Mouse (Mus musculus): Measurements from ENCODE around the gene Qrfp. TPM values are rescaled to one million over a fixed set of nuclear protein-coding genes. Genes with fewer than 3 reads are reported as not detected.

The Qrfp gene
- polyA plus RNA-seq, 2 experiments, result 0.16 to 0.30 TPM

DNA sequence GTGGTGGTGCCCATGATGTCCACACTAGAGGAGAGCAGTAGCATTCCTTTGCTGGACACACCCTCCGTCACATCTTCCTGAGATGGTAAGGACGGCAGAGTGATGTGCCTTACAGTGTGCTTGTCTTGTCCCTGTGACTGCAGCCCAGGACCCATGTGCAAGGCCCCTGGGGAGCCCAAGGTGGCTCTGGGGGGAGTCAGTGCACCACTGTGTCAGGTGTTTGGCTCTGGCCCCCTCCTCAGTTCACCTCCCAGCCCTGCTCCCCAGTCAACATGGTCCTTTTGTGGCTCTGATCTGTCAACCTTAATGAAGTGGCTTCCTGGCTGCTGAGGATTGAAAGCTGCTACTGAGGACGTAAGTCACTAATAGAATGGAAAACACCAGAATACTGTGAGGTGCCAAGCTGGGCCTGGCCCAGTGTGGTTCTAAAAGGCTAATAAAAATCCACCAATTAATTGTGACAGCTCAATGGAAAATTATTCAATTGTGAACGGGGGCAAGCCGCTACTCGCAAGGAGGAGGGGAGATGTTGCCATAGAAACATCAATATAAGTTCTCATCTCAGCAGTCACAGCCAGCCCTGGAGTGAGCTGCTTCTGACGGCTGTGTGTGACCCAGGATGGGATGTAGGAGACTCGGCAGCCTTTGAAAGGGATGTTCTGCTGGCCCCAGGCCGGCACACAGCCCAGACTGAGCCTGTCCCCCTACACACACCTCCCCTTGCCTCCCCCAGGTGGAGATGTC is 3.6 kb downstream of the Qrfp start:
- H3K4me2 ChIP-seq (replicated peaks; ENCODE audit: low read depth, low read length, severe bottlenecking), result no peak overlapping the region
- WGBS, result 49% methylated on average over 9 of the region's 9 CpGs
- no peak overlapping the region for H3K9ac ChIP-seq (ENCODE audit: low read depth, low read length, severe bottlenecking)
- no peaks in the 10 kb centered on the region for H3K27me3 ChIP-seq (ENCODE audit: control insufficient read depth, insufficient read depth, low read length)
- peaks cover 12% of the 10 kb centered on the region for H3K4me1 ChIP-seq (ENCODE audit: control insufficient read depth, insufficient read depth, low read length)
- peaks cover 35% of the 10 kb centered on the region for H3K36me3 ChIP-seq (ENCODE audit: control insufficient read depth, insufficient read depth, low read length)
- H3K4me3 ChIP-seq (replicated peaks; ENCODE audit: low read length), result no peak overlapping the region
- ATAC-seq (ENCODE audit: low FRiP score, low read depth) (no peak), DNase-seq (ENCODE audit: low spot score) (no peak)
- TF ChIP-seq POLR2A (IDR thresholded peaks at IDR 0.05; ENCODE audit: borderline replicate concordance, extremely low read depth, insufficient read depth, insufficient read length), result no peak
- no peaks in the 10 kb centered on the region for H3K9me3 ChIP-seq (ENCODE audit: control insufficient read depth, low read length)
- no peak overlapping the region; the same call in 1 of the 2 replicates for H3K27ac ChIP-seq (replicated peaks; ENCODE audit: low read depth, low read length)

DNA sequence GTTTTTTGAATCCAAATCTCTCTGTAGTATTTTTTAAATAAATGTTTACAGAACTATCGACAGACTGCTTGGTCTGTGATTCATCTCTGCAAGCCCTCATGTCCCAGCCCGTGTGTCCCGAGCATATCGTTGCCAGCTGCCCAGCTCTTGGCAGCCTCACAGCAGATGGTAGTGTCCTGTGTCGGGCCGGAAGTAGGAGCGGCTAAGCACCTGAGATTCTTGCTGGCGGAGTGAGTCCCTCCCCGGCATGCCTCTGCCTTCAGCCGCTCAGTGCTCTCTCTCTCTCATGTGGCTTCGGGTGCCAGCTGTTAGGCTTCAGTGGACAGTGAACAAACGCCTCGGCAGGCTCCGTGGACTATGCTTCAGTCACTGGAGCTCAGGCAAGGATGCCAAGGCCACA is 6.9 kb downstream of the Qrfp start:
- 0 out of 2 replicates have a peak, but pooled peaks cover under 1% of the 10 kb centered on the region for H3K4me1 ChIP-seq (ENCODE audit: control insufficient read depth, insufficient read depth, low read length)
- H3K9me3 ChIP-seq (ENCODE audit: control insufficient read depth, low read length), result no peaks in the 10 kb centered on the region
- no peak overlapping the region for H3K4me2 ChIP-seq (replicated peaks; ENCODE audit: low read depth, low read length, severe bottlenecking)
- H3K27me3 ChIP-seq (ENCODE audit: control insufficient read depth, insufficient read depth, low read length), result no peaks in the 10 kb centered on the region
- no peak overlapping the region for H3K4me3 ChIP-seq (replicated peaks; ENCODE audit: low read length)
- 88% methylated on average over 14 of the region's 14 CpGs for whole genome bisulfite sequencing
- TF ChIP-seq POLR2A (IDR thresholded peaks at IDR 0.05; ENCODE audit: borderline replicate concordance, extremely low read depth, insufficient read depth, insufficient read length), result no peak
- no peak overlapping the region for H3K27ac ChIP-seq (replicated peaks; ENCODE audit: low read depth, low read length)
- DNase-seq (ENCODE audit: low spot score) (no peak), ATAC-seq (ENCODE audit: low FRiP score, low read depth) (no peak)
- no peak overlapping the region for H3K9ac ChIP-seq (ENCODE audit: low read depth, low read length, severe bottlenecking)
- H3K36me3 ChIP-seq (ENCODE audit: control insufficient read depth, insufficient read depth, low read length), result peaks cover 69% of the 10 kb centered on the region

DNA sequence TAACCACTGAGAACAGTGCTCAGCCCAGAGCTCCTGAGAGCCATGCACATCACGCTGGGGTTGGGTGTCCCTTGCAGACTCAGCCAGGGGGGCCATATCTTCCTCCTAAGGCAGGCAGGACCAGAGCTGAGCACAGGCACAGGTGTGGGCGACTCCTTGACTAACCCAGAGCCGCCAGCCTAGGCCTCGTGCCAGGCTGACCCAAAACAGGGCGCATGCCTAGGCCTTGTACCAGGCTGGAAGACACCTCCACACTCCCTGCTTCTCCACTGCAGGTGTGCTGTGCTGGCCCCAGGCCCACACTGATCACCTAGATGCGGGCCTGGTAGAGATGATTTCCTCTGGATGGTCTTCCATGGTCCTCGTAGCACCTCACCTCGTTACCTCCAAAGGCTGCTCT is 7.6 kb downstream of the Qrfp start:
- H3K9ac ChIP-seq (ENCODE audit: low read depth, low read length, severe bottlenecking), result no peak overlapping the region
- peaks cover 75% of the 10 kb centered on the region for H3K36me3 ChIP-seq (ENCODE audit: control insufficient read depth, insufficient read depth, low read length)
- H3K4me1 ChIP-seq (ENCODE audit: control insufficient read depth, insufficient read depth, low read length), result no peaks in the 10 kb centered on the region
- H3K27me3 ChIP-seq (ENCODE audit: control insufficient read depth, insufficient read depth, low read length), result no peaks in the 10 kb centered on the region
- no peak overlapping the region for H3K4me3 ChIP-seq (replicated peaks; ENCODE audit: low read length)
- H3K4me2 ChIP-seq (replicated peaks; ENCODE audit: low read depth, low read length, severe bottlenecking), result no peak overlapping the region
- TF ChIP-seq POLR2A (IDR thresholded peaks at IDR 0.05; ENCODE audit: borderline replicate concordance, extremely low read depth, insufficient read depth, insufficient read length), result no peak
- no peak overlapping the region for H3K27ac ChIP-seq (replicated peaks; ENCODE audit: low read depth, low read length)
- no peaks in the 10 kb centered on the region for H3K9me3 ChIP-seq (ENCODE audit: control insufficient read depth, low read length)
- no peak for DNase-seq (ENCODE audit: low spot score)
- WGBS, result 94% methylated on average over 8 of the region's 8 CpGs
- no peak for ATAC-seq (ENCODE audit: low FRiP score, low read depth)

DNA sequence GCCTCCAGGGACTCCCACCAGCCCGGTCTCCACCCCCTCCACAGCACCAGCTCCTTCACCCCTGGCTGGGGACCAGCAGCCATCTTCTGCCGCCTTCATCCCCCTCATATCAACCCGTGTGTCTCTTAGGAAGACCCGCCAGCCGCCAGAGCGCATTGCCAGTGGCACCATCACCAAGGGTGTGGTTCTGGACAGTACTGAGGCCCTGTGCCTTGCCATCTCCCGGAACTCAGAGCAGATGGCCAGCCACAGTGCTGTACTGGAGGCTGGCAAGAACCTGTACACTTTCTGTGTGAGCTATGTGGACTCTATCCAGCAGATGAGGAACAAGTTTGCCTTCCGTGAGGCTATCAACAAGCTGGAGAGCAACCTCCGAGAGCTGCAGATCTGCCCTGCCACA is 9.0 kb downstream of the Qrfp start:
- 89% methylated on average over 9 of the region's 9 CpGs for WGBS
- DNase-seq (ENCODE audit: low spot score) (no peak), ATAC-seq (ENCODE audit: low FRiP score, low read depth) (no peak)
- no peak overlapping the region for H3K4me2 ChIP-seq (replicated peaks; ENCODE audit: low read depth, low read length, severe bottlenecking)
- no peak for TF ChIP-seq POLR2A (IDR thresholded peaks at IDR 0.05; ENCODE audit: borderline replicate concordance, extremely low read depth, insufficient read depth, insufficient read length)
- no peak overlapping the region for H3K4me3 ChIP-seq (replicated peaks; ENCODE audit: low read length)
- no peaks in the 10 kb centered on the region for H3K9me3 ChIP-seq (ENCODE audit: control insufficient read depth, low read length)
- no peaks in the 10 kb centered on the region for H3K27me3 ChIP-seq (ENCODE audit: control insufficient read depth, insufficient read depth, low read length)
- no peak overlapping the region for H3K27ac ChIP-seq (replicated peaks; ENCODE audit: low read depth, low read length)
- H3K36me3 ChIP-seq (ENCODE audit: control insufficient read depth, insufficient read depth, low read length), result peaks cover 89% of the 10 kb centered on the region
- H3K9ac ChIP-seq (ENCODE audit: low read depth, low read length, severe bottlenecking), result no peak overlapping the region
- no peaks in the 10 kb centered on the region for H3K4me1 ChIP-seq (ENCODE audit: control insufficient read depth, insufficient read depth, low read length)

- H3K9me3 ChIP-seq (ENCODE audit: control insufficient read depth, low read length), result no peaks in the 10 kb centered on the region
- 76% methylated on average over 3 of the region's 3 CpGs for WGBS
- H3K4me1 ChIP-seq (ENCODE audit: control insufficient read depth, insufficient read depth, low read length), result no peaks in the 10 kb centered on the region
- ATAC-seq (ENCODE audit: low FRiP score, low read depth) (no peak), DNase-seq (ENCODE audit: low spot score) (no peak)
- H3K27ac ChIP-seq (replicated peaks; ENCODE audit: low read depth, low read length), result no peak overlapping the region
- no peak overlapping the region for H3K9ac ChIP-seq (ENCODE audit: low read depth, low read length, severe bottlenecking)
- H3K27me3 ChIP-seq (ENCODE audit: control insufficient read depth, insufficient read depth, low read length), result no peaks in the 10 kb centered on the region
- no peak overlapping the region for H3K4me2 ChIP-seq (replicated peaks; ENCODE audit: low read depth, low read length, severe bottlenecking)
- no peak overlapping the region for H3K4me3 ChIP-seq (replicated peaks; ENCODE audit: low read length)
- no peak for TF ChIP-seq POLR2A (IDR thresholded peaks at IDR 0.05; ENCODE audit: borderline replicate concordance, extremely low read depth, insufficient read depth, insufficient read length)
- peaks cover 100% of the 10 kb centered on the region for H3K36me3 ChIP-seq (ENCODE audit: control insufficient read depth, insufficient read depth, low read length)
These were observed 13.4 kb downstream of the Qrfp start for GRCm38 (mm10) chr2:31796943-31797342.
